Mouse (Mus musculus) C2C12 (cell line): ENCODE measurements at regions not wholly inside any gene's neighbourhood (a gene's known extent, or its start where the extent isn't known, plus 50 kb on each side); places are given as distances from the start of the nearest gene placed in this dataset.

Experiments used
- CTCF ChIP-seq: IDR thresholded peaks from one replicate; pipeline ENCODE4 v1.5.1; 2011; ENCODE audit not compliant: control insufficient read depth, insufficient read depth, insufficient read length
- MAX ChIP-seq: IDR thresholded peaks from one replicate; pipeline ENCODE4 v1.6.1; 2011; ENCODE audit warnings: mild to moderate bottlenecking, control low read depth
- MYOG ChIP-seq: IDR thresholded peaks from one replicate; pipeline ENCODE4 v1.6.1; 2011; ENCODE audit not compliant: control insufficient read depth, insufficient read length; ENCODE audit errors: extremely low read depth
- USF1 ChIP-seq: IDR thresholded peaks from one replicate; pipeline ENCODE4 v1.6.1; 2011; ENCODE audit warnings: low read depth, mild to moderate bottlenecking, control low read depth, moderate library complexity

DNA sequence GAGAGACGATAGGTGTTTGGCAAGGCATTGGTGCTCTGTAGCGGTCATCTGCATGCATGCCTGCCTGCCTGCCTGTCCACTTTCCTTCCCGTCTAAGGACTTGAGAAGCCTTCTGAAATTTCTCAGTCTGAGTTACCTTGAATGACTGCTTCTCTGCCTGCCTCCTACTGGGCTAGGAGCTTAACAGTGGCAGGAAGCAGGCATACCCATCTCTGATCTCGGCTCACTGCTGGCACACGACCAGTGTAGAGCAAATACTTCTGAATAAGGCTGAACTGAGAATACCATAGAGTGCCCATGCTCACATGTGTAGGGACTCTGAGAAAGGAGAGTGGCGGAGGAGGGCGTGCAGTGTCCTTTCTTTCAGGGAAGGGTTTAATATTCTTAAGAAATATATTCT, 60.7 kb upstream of the 4930432M17Rik start:
- TF ChIP-seq CTCF (no peak), USF1 (no peak), MYOG (no peak), MAX (no peak)
